Mouse (Mus musculus) small intestine, adult 2 months (tissue): ENCODE data around the gene Lrr1. TPM values are rescaled to one million over a fixed set of nuclear protein-coding genes. Genes with fewer than 3 reads are reported as not detected.

Experiments
- H3K27ac ChIP-seq: fragments of 200-500 bp; 2 replicates; pipeline ENCODE4 v1.5.1; 2012; ENCODE audit warnings: low read depth, low read length, control low read depth, inconsistent platforms; ENCODE audit not compliant: insufficient read depth
- H3K27me3 ChIP-seq: fragments of 200-500 bp; 2 replicates; pipeline ENCODE4 v1.6.1; 2012; ENCODE audit warnings: mild to moderate bottlenecking, moderate library complexity, low read length, inconsistent platforms; ENCODE audit not compliant: control insufficient read depth, insufficient read depth
- H3K36me3 ChIP-seq: fragments of 200-500 bp; 2 replicates; pipeline ENCODE4 v1.6.1; 2012; ENCODE audit warnings: mild to moderate bottlenecking, low read length, control low read depth, inconsistent platforms; ENCODE audit not compliant: control insufficient read depth, insufficient read depth
- H3K4me1 ChIP-seq: fragments of 200-500 bp; 2 replicates; pipeline ENCODE4 v1.6.1; 2012; ENCODE audit warnings: low read length, inconsistent platforms, mixed read lengths; ENCODE audit not compliant: control insufficient read depth, insufficient read depth, insufficient read length
- H3K4me3 ChIP-seq: fragments of 200-500 bp; 2 replicates; pipeline ENCODE4 v1.5.1; 2012; ENCODE audit warnings: low read depth, mild to moderate bottlenecking, control low read depth, inconsistent platforms, low read length, moderate library complexity
- CTCF ChIP-seq: fragments of 200-500 bp; IDR thresholded peaks from 2 replicates; pipeline ENCODE4 v1.5.1; 2012; ENCODE audit warnings: low read depth, mild to moderate bottlenecking, control low read depth, inconsistent platforms, low read length, moderate library complexity, mixed read lengths; ENCODE audit not compliant: insufficient replicate concordance, insufficient read length; ENCODE audit errors: extremely low read depth
- POLR2A ChIP-seq: fragments of 200-500 bp; IDR thresholded peaks from 2 replicates; pipeline ENCODE4 v1.6.1; 2012; ENCODE audit warnings: low read depth, mild to moderate bottlenecking, control low read depth, inconsistent platforms, low read length, moderate library complexity
- WGBS: fragments of 180-500 bp; shearing (Covaris S2); methylation state at CpG from one replicate; pipeline ENCODE4 v1.1.7; 2018; 5-methylcytosine and 5-hydroxymethylcytosine counted together
- polyA plus RNA-seq: library from polyadenylated mRNA; depleted of rRNA; stranded (reverse); fragments of >200 nt; gene quantifications from 2 replicates; pipeline ENCODE4 v1.2.3, GENCODE M21; 2012; rRNA removed

The Lrr1 gene
- polyA plus RNA-seq, 1 experiment, result 0.90 TPM

DNA sequence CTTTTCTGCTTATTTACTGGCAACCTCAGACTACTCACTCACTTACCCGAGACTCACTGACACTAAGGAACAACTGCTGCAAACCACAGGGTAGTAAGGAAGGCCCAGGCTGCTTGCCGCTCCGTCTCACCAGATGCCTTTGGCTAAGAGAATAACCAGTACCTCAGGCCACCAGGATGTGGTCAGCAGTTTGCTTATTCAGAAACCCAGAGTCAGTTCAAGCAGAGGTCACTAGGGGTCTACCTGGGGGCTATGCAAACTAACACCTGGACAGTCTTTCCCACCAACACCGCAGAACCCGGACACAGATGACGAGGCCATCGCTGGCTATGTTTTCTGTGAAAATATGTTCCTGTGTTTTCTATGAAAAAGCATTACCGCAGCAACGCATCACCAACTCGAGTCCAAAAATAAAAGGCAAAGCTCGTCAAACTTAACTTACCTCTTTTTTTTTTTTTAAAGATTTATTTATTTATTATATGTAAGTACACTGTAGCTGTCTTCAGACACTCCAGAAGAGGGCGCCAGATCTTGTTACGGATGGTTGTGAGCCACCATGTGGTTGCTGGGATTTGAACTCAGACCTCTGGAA lies 44.7 kb downstream of the Lrr1 start:
- TF ChIP-seq CTCF (no peak; the same call in 1 of the 2 replicates), POLR2A (no peak)
- no peak overlapping the region for H3K27ac ChIP-seq
- 88% methylated on average over 13 of the region's 13 CpGs for WGBS
- no peaks in the 10 kb centered on the region for H3K4me1 ChIP-seq
- H3K4me3 ChIP-seq, result no peak overlapping the region
- H3K36me3 ChIP-seq, result no peaks in the 10 kb centered on the region; the same call in none of the 2 replicates
- H3K27me3 ChIP-seq, result no peaks in the 10 kb centered on the region

DNA sequence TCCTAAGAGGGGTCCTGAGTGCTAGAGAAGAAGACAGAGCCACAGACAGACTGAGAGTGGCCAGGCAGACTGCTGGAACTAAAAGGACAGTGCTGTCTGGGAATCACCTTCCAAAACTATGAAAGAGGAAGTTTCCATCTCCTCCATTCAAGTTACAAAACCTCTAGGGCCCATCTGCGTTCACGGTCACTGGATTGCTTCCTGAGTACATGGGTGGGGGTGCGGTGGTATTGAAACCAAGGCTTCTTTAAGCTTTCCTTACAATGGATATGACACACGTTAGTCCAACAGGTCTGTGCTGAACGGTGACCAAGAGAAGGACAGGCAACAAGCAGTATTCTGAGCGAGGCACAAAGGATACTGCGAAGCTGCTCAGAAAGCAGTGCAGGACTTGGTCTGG lies 45.8 kb downstream of the Lrr1 start:
- Histone ChIP-seq H3K27ac (no peak overlapping the region), H3K27me3 (no peaks in the 10 kb centered on the region), H3K36me3 (no peaks in the 10 kb centered on the region; the same call in none of the 2 replicates), H3K4me3 (no peak overlapping the region), H3K4me1 (no peaks in the 10 kb centered on the region)
- 87% methylated on average over 7 of the region's 7 CpGs for WGBS
- TF ChIP-seq CTCF, result no peak
- no peak for TF ChIP-seq POLR2A

DNA sequence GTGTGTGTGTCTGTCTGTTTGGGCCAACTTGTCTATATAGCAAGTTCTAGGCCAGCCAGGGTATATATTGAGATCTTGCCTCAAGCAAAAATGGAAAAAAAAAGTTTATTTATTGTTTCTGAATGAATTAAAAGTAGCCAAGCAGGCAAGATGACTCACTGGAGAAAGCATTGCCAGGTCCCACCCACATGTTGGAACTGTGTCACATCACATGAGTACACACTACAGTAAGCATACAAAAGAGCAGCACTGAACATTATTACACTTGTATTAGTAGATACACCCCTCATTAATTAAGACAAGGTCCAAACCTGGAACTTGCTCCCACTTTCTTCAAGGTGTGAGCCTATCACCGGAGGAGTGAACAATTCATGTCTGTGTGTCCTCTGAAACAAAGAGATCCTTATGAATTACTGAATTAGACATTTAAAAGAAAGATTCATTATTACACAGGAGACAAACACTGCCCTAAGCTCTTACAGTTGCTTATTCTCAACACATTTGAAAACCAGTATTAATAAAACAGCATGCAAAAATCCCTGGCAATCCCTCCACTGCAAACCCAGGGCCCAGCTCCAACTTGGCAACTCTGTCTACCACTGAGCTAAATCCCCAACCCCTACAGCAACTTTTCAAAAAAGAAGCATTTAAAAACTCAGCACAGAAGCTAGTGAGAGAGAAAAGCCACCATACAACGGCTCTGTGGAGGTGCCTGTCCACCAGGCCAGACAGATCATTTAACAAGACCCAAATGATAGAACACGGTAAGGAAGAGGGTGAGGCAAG lies 46.6 kb downstream of the Lrr1 start:
- TF ChIP-seq POLR2A (no peak), CTCF (no peak)
- WGBS, result 73% methylated on average over 3 of the region's 3 CpGs
- Histone ChIP-seq H3K36me3 (no peaks in the 10 kb centered on the region; the same call in 1 of the 2 replicates), H3K4me3 (no peak overlapping the region), H3K27ac (no peak overlapping the region), H3K27me3 (no peaks in the 10 kb centered on the region), H3K4me1 (no peaks in the 10 kb centered on the region)

DNA sequence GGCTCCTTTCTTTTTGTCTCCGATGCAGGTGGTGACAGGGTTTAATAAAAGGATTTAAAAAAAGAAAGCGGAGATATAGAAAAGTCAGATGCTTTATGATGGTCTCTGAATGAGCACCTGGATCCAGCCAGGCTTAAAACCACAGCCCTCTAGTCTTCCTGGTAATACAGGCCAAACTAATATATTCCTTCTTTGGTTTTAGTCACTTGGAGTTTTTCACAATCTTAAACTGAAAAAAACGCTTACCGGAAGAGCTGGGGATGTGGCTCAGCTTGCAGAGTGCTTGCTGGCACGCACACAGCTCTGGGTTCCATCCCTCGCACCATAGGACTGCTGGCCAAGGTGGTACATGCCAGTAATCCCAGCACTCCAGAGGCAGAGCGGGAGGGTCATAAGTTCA lies 48.0 kb downstream of the Lrr1 start:
- no peaks in the 10 kb centered on the region for H3K4me1 ChIP-seq
- H3K36me3 ChIP-seq, result no peaks in the 10 kb centered on the region
- no peak for TF ChIP-seq POLR2A
- TF ChIP-seq CTCF, result no peak
- 93% methylated on average over 7 of the region's 7 CpGs for WGBS
- no peaks in the 10 kb centered on the region for H3K27me3 ChIP-seq
- H3K4me3 ChIP-seq, result no peak overlapping the region
- no peak overlapping the region for H3K27ac ChIP-seq

DNA sequence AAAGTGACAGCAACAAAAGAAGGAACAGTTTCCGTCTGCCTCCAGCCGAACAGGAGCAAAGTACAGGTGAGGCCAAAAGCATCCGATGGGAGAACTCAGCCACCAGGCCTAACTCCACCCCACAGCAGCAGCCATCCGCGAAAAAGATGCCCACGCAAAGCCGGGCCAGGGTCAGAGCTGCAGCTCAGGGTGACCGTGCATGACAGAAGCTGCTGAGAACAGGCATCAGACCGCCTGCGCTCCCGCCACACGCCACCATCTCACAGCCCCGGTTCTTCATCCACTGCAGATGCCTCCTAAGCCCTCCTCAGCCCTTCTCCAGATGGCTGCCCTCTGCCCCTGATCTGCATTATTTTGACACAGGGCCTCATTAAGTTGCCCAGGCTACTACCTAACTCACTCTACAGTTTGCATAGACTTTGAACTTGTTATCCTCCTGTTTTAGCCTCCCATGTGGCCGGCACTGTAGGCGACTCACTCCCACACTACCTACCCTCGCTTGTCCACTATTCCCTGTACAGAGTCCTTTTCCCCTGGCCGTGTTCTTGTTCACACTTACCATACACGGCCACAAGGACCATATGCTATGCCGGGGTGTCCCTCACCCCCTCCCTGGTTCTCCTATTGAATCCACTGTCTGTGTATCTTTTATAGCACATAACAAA lies 52.1 kb downstream of the Lrr1 start:
- 86% methylated on average over 19 of the region's 19 CpGs for WGBS
- H3K36me3 ChIP-seq, result no peaks in the 10 kb centered on the region

DNA sequence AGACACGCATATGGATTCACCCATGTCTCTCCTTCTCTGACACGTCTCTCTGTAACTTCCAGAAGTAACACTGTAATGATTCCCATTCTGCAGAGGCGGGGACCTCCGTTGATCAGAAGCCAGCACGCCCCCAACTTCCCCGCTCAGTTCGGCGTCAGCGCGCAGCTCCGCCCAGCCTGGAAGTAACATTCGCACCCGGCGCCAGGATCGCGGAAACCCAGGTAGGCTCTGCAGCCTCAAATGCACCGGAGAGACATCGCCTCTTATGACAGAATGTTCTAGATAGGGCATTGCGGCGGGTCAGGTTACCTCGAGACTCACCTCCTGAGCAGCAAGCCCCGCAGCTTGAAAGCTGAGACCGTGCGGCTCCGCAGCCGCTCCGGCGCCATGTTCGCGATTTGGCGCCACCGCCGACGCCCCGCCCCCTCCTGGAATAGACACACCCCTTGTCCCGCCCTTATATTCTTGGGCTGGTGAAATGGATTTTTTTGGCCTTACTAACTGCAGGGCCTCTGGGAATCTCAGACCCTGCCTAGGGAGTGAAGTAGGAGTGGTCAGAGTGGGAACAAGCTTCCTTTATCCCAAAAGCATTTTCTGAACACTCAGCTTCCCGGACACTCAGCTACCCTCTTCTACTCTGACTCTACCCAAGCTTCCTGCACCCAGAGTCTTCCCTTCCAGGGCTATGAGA lies 59.3 kb downstream of the Lrr1 start, which contains the start of gene Pole2:
Pole2 (minus strand) TSS at position 420 of the 691 bp plus-strand sequence.
- Histone ChIP-seq H3K36me3 (no peaks in the 10 kb centered on the region), H3K4me3 (peak within 1 kb of the TSS; percentile 93), H3K27me3 (no peaks in the 10 kb centered on the region), H3K27ac (no peak within 1 kb of the TSS), H3K4me1 (no peaks in the 10 kb centered on the region)
- WGBS, result under 1% methylated on average over 37 of the region's 37 CpGs
- TF ChIP-seq CTCF (no peak), POLR2A (no peak)

More for the DNA sequence above, 52.1 kb downstream of the Lrr1 start:
- Histone ChIP-seq H3K27ac (no peak overlapping the region), H3K27me3 (no peaks in the 10 kb centered on the region), H3K4me3 (no peak overlapping the region), H3K4me1 (no peaks in the 10 kb centered on the region)
- no peak for TF ChIP-seq POLR2A

Other genes with a start within 250 kb of the Lrr1 start
- gene Rps29, start 9.6 kb upstream of the Lrr1 start, polyA plus RNA-seq, result 1,257 and 1,611 TPM in 2 replicates
- 59.3 and 66.4 TPM in 2 replicates for gene Rpl36al, start 15.3 kb downstream of the Lrr1 start, polyA plus RNA-seq
- 19.1 and 20.6 TPM in 2 replicates for gene Mgat2, start 15.3 kb downstream of the Lrr1 start, polyA plus RNA-seq
- 0.51 and 1.6 TPM in 2 replicates for gene Gm49383, start 28.3 kb downstream of the Lrr1 start, polyA plus RNA-seq
- 0.50 and 0.93 TPM in 2 replicates for gene Dnaaf2, start 29.6 kb downstream of the Lrr1 start, polyA plus RNA-seq
- gene Gm49384, start 35.5 kb downstream of the Lrr1 start, polyA plus RNA-seq, result not detected in 2 replicates
- 0.95 and 3.4 TPM in 2 replicates for gene Pole2, start 59.4 kb downstream of the Lrr1 start, polyA plus RNA-seq
- gene Klhdc1, start 72.4 kb downstream of the Lrr1 start, polyA plus RNA-seq, result 0.08 and 2.6 TPM in 2 replicates
- gene Klhdc2, start 127.9 kb downstream of the Lrr1 start, polyA plus RNA-seq, result 18.9 and 22.6 TPM in 2 replicates
- 0.20 and 0.71 TPM in 2 replicates for gene Nemf, start 188.4 kb downstream of the Lrr1 start, polyA plus RNA-seq
- 223 and 652 TPM in 2 replicates for gene Arf6, start 203.3 kb downstream of the Lrr1 start, polyA plus RNA-seq
- 1.9 and 5.4 TPM in 2 replicates for gene Gm9887, start 203.6 kb downstream of the Lrr1 start, polyA plus RNA-seq